Mouse (Mus musculus) monocyte, adult 2 months (primary cell): Measurements from ENCODE around the gene Arhgap25.
"Not testable (repeated sequence)": the region's sequence is repeated elsewhere in the genome, so short reads cannot be mapped to it uniquely, and the experiment has no call there.

Experiments used
- DNase-seq, 2 experiments: peaks; one replicate each; pipeline ENCODE4 v3.0.0; 2022; ENCODE audit warnings: low spot score in 2 of 2, low read depth in 1 of 2

Gene Arhgap25

DNA sequence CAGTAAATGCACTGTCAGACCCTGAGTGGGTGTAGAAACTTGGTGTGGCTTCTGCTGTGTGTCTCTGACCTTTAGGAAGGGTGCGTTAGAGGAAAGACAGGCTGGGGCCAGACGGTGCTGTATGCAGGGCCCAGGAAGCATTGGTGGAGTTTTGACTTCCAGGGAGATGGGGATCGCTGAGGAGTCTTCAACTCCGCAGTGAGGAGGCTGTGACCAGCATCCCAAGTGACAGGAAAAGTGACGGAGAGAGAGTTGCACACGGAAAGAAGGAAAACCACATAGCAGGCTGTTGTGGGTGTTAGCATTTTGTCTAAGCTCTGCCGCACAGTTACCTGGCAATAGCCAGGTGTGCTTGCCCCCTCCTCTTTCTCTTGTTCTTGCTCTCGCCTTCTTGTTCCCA lies 3.2 kb upstream of the Arhgap25 start:
- DNase-seq, result no peak

DNA sequence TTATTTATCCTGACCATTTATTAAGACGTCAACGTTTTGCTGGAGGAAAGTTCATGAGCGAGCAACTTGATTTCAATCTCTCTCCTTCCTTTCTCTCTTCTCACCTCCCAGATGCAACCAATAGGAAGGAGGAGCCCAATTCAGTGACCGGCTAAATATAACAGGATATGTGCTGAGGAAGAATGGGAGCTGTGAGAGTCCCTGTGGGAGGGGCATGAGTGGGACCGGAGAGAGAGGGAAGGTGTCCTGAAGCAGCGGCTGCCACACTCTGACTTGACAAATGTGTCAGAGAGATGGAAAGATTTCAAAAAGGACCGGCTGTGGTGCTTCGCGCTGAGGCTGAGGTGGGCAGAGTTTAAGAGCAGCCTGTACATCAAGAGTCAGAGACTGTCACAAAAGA lies 2.6 kb upstream of the Arhgap25 start:
- DNase-seq, result no peak

GRCm38 (mm10) chr6:87534855-87535575 lies 2.0 kb upstream of the Arhgap25 start:
- DNase-seq, result peak in 1 of 2 experiments; percentile 57

GRCm38 (mm10) chr6:87531456-87532015 lies 1.5 kb downstream of the Arhgap25 start:
- no peak for DNase-seq

DNA sequence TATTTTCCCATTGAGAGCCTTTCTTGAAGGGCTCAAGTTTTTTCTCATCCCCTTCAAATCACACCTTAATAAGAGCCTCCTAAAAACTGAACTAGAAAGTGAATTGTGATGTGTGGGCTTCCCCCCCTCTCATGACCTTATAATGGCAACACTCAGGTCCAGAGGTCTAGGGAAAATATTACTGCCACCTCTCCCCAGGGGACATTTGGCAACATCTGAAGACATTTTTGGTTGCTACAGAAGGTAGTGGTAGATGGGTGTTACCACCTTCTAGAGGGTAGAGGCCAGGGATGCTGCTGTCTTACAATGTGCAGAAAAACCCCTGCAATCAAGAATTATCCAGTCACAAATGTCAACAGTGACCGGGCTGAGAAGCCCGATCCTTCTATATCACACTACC lies 2.7 kb downstream of the Arhgap25 start:
- no peak for DNase-seq

GRCm38 (mm10) chr6:87527846-87528557 lies 5.1 kb downstream of the Arhgap25 start:
- DNase-seq, result no peak

DNA sequence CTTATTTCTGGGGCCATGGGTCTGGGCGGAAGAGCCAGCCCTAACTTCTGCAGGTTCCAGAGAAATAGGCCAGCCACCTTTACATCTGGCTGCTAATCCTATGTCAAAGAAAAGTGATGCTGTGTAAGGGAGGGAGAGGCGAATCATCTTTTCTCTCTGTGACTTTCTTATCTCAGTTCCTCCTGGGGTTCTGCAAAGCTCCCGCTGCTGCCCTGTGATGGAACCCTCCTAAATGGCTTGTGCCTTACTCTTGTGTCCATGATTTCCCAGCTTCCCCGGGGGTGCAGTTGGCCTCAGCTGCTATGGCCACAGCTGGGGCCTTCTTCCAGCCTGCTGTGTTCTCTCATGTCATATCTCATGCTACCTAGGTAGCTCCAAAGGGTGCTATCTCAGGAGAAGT lies 5.7 kb downstream of the Arhgap25 start:
- no peak for DNase-seq

DNA sequence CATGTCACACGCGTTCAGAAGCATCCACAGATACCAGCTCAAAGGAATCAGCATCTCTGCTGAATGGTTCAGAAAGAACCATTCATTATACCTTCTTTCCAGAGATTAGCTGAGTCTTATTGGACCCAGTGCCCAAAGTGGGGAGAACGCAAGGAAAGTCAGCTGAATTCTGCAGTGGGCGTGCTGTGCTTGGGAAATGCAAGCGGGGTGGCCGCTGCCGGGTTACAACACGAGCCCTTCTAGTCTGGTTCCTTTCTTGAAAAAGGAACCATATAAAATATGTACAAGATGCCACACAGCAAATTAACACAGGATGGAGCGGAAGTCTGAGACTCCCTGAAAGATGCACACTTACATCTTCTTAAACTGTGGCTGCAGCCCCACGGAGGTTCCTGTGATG lies 7.9 kb downstream of the Arhgap25 start:
- DNase-seq, result no peak

GRCm38 (mm10) chr6:87524281-87524680 lies 8.8 kb downstream of the Arhgap25 start:
- no peak for DNase-seq

- no peak for DNase-seq
Observed at GRCm38 (mm10) chr6:87523736-87524135, 9.3 kb downstream of the Arhgap25 start.

- DNase-seq, result no peak
Observed at GRCm38 (mm10) chr6:87523085-87523484, 10.0 kb downstream of the Arhgap25 start.

DNA sequence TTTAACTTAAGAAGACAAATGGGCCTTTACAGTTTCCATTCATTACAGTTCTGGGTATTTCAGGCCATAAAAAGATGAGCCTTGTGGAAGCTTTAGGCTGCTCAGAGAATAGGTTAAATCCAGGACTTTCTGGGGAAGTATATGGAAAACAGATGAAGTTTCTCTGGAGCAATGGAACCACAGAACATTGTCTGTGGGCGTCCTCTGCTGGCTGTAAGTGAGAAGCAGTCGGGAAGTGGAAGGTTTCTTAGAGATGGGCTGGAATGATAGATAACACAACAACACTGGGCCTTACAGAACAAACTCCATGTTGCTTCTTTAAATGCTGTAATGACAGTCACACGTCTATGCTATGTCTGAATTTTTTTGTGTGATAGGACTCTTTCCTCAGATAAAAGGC lies 10.8 kb downstream of the Arhgap25 start:
- DNase-seq, result no peak

- DNase-seq, result not testable (repeated sequence)
Observed at GRCm38 (mm10) chr6:87521705-87522104, 11.4 kb downstream of the Arhgap25 start.

DNA sequence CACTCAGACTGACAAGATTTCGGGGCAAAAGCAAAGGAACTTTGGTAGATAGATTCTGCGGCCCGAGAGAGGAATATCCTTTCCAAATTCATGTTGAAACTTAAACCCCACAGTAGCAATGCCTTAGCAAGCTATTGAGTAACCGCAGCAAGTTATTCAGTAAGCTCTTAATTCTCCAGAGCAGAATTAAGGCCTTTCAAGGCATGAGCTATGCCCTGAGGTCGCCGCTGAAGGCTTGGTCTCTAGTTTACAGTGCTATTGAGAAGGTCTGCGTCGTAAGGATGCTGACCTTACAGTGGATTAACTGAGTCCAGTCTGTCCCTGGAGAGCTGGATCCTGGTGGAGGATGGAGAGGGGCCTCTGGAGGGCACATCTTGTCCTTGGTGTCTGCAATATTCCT lies 12.5 kb downstream of the Arhgap25 start:
- DNase-seq, result no peak

- DNase-seq, result no peak
Observed at GRCm38 (mm10) chr6:87519809-87520208, 13.2 kb downstream of the Arhgap25 start.

DNA sequence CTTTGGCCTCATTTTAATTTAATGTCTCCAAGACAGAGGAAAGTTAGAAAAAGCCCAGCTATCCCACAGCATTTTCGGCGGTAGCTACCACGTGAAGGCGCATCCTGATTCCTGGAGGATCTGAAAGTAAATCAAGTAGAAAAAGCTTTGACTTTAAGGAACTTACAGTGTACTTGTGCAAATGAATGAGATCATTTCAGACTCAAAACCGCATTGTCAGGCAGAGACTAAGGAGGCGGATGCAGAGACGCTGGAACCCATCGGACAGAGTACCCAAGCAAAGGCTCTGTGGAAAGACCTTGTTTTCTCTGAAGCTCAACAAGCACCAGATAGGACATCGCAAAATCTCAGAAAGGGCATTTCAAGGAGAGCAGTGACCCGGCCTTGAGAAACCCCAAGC lies 14.4 kb downstream of the Arhgap25 start:
- DNase-seq, result no peak

DNA sequence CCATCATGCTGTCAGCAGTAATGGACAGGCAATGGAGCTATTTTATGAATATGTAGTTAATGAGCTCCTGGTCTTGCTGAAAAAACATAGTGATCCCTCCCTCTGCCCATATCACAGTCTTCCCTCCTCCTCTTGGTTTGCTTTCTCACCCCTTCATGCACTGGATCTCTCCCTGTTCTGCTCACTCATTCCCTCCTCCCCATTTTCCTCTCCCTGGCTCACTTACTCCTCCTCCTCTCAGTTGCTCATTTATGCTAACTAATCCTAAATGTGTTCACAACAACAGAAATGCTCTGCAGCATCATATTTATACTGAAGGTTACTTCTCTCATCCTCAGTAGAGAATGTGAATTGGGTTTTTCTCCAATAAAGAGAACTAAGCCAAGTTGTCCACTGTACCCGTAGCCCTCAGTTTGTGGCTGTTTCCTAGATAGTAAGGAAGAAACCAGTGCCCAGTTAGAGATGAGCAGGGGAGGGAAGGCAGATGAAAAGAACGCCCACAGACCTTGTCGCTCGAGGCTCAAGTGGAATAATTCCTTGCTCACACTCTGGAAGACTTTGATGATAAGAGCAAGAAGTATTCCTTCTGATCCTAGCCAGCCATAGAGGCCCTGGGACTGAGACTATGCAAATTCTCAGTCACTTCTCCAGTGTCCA lies 15.2 kb downstream of the Arhgap25 start:
- DNase-seq, result no peak

DNA sequence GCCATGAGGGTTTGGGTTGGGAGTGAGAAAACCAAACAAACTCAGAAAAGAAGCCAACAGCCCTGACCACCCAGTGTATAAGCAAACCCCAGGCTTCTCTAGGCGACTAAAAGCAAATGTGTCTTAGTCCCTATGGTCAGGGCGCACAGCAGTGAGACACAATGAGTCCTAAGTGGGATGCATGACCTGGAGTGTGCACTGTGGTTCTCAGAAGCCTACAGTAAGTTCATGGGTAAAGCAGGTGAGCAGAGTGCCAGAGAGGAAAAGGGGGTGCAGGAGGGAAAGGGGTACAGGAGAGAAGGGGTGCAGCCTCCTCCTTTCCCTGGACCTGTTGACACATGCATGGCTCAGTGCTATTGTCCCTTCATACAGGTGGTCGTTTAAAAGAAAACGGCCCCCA lies 18.7 kb downstream of the Arhgap25 start:
- DNase-seq, result no peak

DNA sequence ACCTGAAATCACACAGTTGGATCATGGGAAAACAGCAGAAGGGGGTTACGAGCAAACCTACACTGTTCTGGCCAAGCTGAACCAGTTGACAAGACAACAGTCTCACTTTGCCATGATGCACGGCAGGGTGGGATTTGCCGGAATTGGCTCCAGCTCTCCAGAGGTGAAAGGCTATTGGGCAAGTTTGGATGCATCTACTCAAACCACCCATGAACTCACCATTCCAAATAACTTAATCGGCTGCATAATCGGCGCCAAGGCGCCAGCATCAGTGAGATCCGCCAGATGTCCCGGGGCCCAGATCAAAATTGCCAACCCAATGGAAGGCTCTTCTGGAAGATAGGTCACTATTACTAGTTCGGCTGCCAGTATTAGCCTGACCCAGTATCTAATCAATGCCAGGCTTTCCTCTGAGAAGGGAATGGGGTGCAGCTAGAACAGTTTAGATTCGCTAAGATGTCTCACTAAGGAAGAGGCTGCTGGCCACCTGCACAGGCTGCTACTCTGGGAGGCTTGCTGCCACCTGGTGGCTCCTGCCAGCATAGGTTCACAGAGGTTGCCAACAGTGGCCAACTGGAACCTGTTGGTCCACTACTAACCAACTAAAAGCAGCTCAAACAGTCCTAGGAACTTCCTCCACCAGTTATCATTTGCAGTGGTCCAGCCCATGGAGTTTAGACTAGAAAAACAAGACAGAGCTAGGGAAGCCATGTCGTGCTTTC lies 19.9 kb downstream of the Arhgap25 start:
- peak in 1 of 2 experiments; percentile 51 for DNase-seq

GRCm38 (mm10) chr6:87510999-87511398 lies 22.1 kb downstream of the Arhgap25 start:
- DNase-seq, result no peak

- DNase-seq, result no peak
Observed at GRCm38 (mm10) chr6:87509806-87510205, 23.3 kb downstream of the Arhgap25 start.
